Mouse (Mus musculus) stomach, postnatal 0 days (tissue): ENCODE measurements at regions not wholly inside any gene's neighbourhood (a gene's known extent, or its start where the extent isn't known, plus 50 kb on each side); places are given as distances from the start of the nearest gene placed in this dataset.

Source experiments
- ATAC-seq: fragments of 200-750 bp; cut with Nextera tagmentation; 2 replicates; pipeline ENCODE4 v1.8.0; 2017; ENCODE audit not compliant: low FRiP score, low TSS enrichment
- DNase-seq: peaks from one replicate; pipeline ENCODE4 v3.0.0-alpha.2; 2016; ENCODE audit warnings: low spot score
- H3K27ac ChIP-seq: fragments of 300-500 bp; sonication (generic); replicated peaks from 2 replicates; pipeline ENCODE4 v1.5.1; 2014; ENCODE audit warnings: mild to moderate bottlenecking, control low read depth
- H3K27me3 ChIP-seq: fragments of 300-500 bp; sonication (generic); 2 replicates; pipeline ENCODE4 v1.6.1; 2014; ENCODE audit warnings: low read length; ENCODE audit not compliant: control insufficient read depth, insufficient read depth
- H3K36me3 ChIP-seq: fragments of 300-500 bp; sonication (generic); 2 replicates; pipeline ENCODE4 v1.6.1; 2014; ENCODE audit warnings: low read length, mixed read lengths; ENCODE audit not compliant: control insufficient read depth, insufficient read depth
- H3K4me1 ChIP-seq: fragments of 300-500 bp; sonication (generic); replicated peaks from 2 replicates; pipeline ENCODE4 v1.6.1; 2014; ENCODE audit warnings: antibody characterized with exemption; ENCODE audit not compliant: control insufficient read depth, insufficient read depth
- H3K4me2 ChIP-seq: fragments of 300-500 bp; sonication (generic); replicated peaks from 2 replicates; pipeline ENCODE4 v1.6.1; 2014; ENCODE audit warnings: low read depth, mild to moderate bottlenecking, control low read depth, moderate library complexity
- H3K4me3 ChIP-seq: fragments of 300-500 bp; sonication (generic); 2 replicates; pipeline ENCODE4 v1.5.1; 2014; ENCODE audit warnings: low read depth, low read length, control low read depth
- H3K9ac ChIP-seq: fragments of 300-500 bp; sonication (generic); 2 replicates; pipeline ENCODE4 v1.6.1; 2014; ENCODE audit warnings: mild to moderate bottlenecking, low read length, control low read depth, mixed read lengths
- H3K9me3 ChIP-seq: fragments of 300-500 bp; sonication (generic); 2 replicates; pipeline ENCODE4 v1.6.1; 2016; ENCODE audit warnings: low read length; ENCODE audit not compliant: control insufficient read depth
- CTCF ChIP-seq: IDR thresholded peaks from 2 replicates; pipeline ENCODE4 v1.5.1; 2016; ENCODE audit warnings: antibody characterized with exemption, low read depth, mild to moderate bottlenecking, moderate library complexity
- EP300 ChIP-seq: optimal IDR thresholded peaks from 2 replicates; pipeline ENCODE3; 2016; ENCODE audit warnings: antibody characterized with exemption
- WGBS: fragments of 180-500 bp; shearing (Covaris S2); extraction: QIAGEN DNeasy Blood & Tissue Kit; methylation state at CpG from one replicate; pipeline ENCODE4 v1.1.7; 2014; 5-methylcytosine and 5-hydroxymethylcytosine counted together

- H3K9ac ChIP-seq: no peak overlapping the region
- no peak overlapping the region for H3K4me3 ChIP-seq
- WGBS: 77% methylated on average over 5 of the region's 5 CpGs
- no peaks in the 10 kb centered on the region for H3K9me3 ChIP-seq
- no peak for DNase-seq
- H3K27ac ChIP-seq: no peak overlapping the region
- no peak overlapping the region for H3K4me2 ChIP-seq
- no peaks in the 10 kb centered on the region for H3K4me1 ChIP-seq
- no peak for ATAC-seq
- no peak for TF ChIP-seq EP300
- TF ChIP-seq CTCF: no peak
- H3K27me3 ChIP-seq: no peaks in the 10 kb centered on the region
- H3K36me3 ChIP-seq: no peaks in the 10 kb centered on the region; the same call in 1 of the 2 replicates
Observed at GRCm38 (mm10) chr17:45813956-45814355, 80.3 kb upstream of the 1600014C23Rik start.

GRCm38 (mm10) chr17:45812289-45812955, 78.8 kb upstream of the 1600014C23Rik start:
- Histone ChIP-seq H3K27ac (no peak overlapping the region), H3K9ac (no peak overlapping the region), H3K4me2 (no peak overlapping the region), H3K36me3 (no peaks in the 10 kb centered on the region; the same call in 1 of the 2 replicates), H3K4me1 (no peaks in the 10 kb centered on the region), H3K27me3 (no peaks in the 10 kb centered on the region), H3K9me3 (no peaks in the 10 kb centered on the region), H3K4me3 (no peak overlapping the region)
- DNase-seq: no peak
- TF ChIP-seq CTCF (no peak), EP300 (no peak)
- WGBS: 79% methylated on average over 9 of the region's 9 CpGs
- ATAC-seq: no peak

- no peaks in the 10 kb centered on the region for H3K4me1 ChIP-seq
- no peaks in the 10 kb centered on the region for H3K9me3 ChIP-seq
- TF ChIP-seq CTCF (no peak), EP300 (no peak)
- 75% methylated on average over 11 of the region's 11 CpGs for WGBS
- no peak overlapping the region for H3K9ac ChIP-seq
- no peak overlapping the region for H3K4me2 ChIP-seq
- H3K27me3 ChIP-seq: no peaks in the 10 kb centered on the region
- DNase-seq: no peak
- H3K36me3 ChIP-seq: no peaks in the 10 kb centered on the region; the same call in 1 of the 2 replicates
- H3K27ac ChIP-seq: no peak overlapping the region
- ATAC-seq: no peak
- H3K4me3 ChIP-seq: no peak overlapping the region
Observed at GRCm38 (mm10) chr17:45811632-45812221, 78.1 kb upstream of the 1600014C23Rik start.

GRCm38 (mm10) chr17:45809728-45810127, 76.1 kb upstream of the 1600014C23Rik start:
- ATAC-seq: no peak
- TF ChIP-seq EP300: no peak
- TF ChIP-seq CTCF: peak; percentile 41
- Histone ChIP-seq H3K9me3 (no peaks in the 10 kb centered on the region), H3K27ac (no peak overlapping the region), H3K4me2 (no peak overlapping the region), H3K9ac (no peak overlapping the region), H3K4me1 (no peaks in the 10 kb centered on the region), H3K36me3 (no peaks in the 10 kb centered on the region; the same call in 1 of the 2 replicates), H3K27me3 (no peaks in the 10 kb centered on the region), H3K4me3 (no peak overlapping the region)
- no peak for DNase-seq
- 91% methylated on average over 6 of the region's 6 CpGs for WGBS

GRCm38 (mm10) chr17:45808374-45808773, 74.7 kb upstream of the 1600014C23Rik start:
- no peaks in the 10 kb centered on the region for H3K4me1 ChIP-seq
- H3K27ac ChIP-seq: peak overlapping the region; percentile 67; the same call in 1 of the 2 replicates
- no peak overlapping the region for H3K4me2 ChIP-seq
- H3K36me3 ChIP-seq: no peaks in the 10 kb centered on the region; the same call in 1 of the 2 replicates
- peak; percentile 82 for DNase-seq
- TF ChIP-seq CTCF (no peak), EP300 (no peak)
- peak; percentile 80 for ATAC-seq
- no peak overlapping the region for H3K4me3 ChIP-seq
- no peaks in the 10 kb centered on the region for H3K9me3 ChIP-seq
- no peaks in the 10 kb centered on the region for H3K27me3 ChIP-seq
- WGBS: 48% methylated on average over 4 of the region's 4 CpGs
- H3K9ac ChIP-seq: no peak overlapping the region

GRCm38 (mm10) chr17:45807452-45807851, 73.8 kb upstream of the 1600014C23Rik start:
- ATAC-seq: no peak
- Histone ChIP-seq H3K9me3 (no peaks in the 10 kb centered on the region), H3K27ac (peak overlapping the region; percentile 31; the same call in 1 of the 2 replicates), H3K36me3 (no peaks in the 10 kb centered on the region; the same call in 1 of the 2 replicates), H3K4me2 (no peak overlapping the region), H3K27me3 (no peaks in the 10 kb centered on the region), H3K4me3 (no peak overlapping the region), H3K4me1 (no peaks in the 10 kb centered on the region), H3K9ac (no peak overlapping the region)
- DNase-seq: peak; percentile 44
- WGBS: 39% methylated on average over 13 of the region's 13 CpGs
- TF ChIP-seq EP300 (no peak), CTCF (no peak)
